Mouse (Mus musculus) neural tube, embryonic 11.5 days (tissue): ENCODE results near the gene Adssl1. TPM values are rescaled to one million over a fixed set of nuclear protein-coding genes. Genes with fewer than 3 reads are reported as not detected.
A peak's percentile ranks its signal among the peaks of the same experiment; 100 is the strongest.

Source experiments
- ATAC-seq: fragments of 200-750 bp; cut with Nextera tagmentation; 2 replicates; pipeline ENCODE4 v1.8.0; 2017; ENCODE audit warnings: moderate number of reproducible peaks, mild to moderate bottlenecking, moderate TSS enrichment, moderate library complexity; ENCODE audit not compliant: insufficient read depth, low FRiP score, low TSS enrichment
- DNase-seq: peaks from one replicate; pipeline ENCODE4 v3.0.0-alpha.2; 2015; ENCODE audit warnings: low spot score
- H3K27ac ChIP-seq: fragments of 300-500 bp; sonication (generic); 2 replicates; pipeline ENCODE4 v1.5.1; 2014; ENCODE audit warnings: low read depth, mild to moderate bottlenecking, low read length
- H3K27me3 ChIP-seq: fragments of 300-500 bp; sonication (generic); 2 replicates; pipeline ENCODE4 v1.6.1; 2014; ENCODE audit warnings: mild to moderate bottlenecking, low read length, mixed read lengths; ENCODE audit not compliant: control insufficient read depth, insufficient read depth
- H3K36me3 ChIP-seq: fragments of 300-500 bp; sonication (generic); 2 replicates; pipeline ENCODE4 v1.6.1; 2014; ENCODE audit warnings: mild to moderate bottlenecking, low read length, moderate library complexity, mixed read lengths; ENCODE audit not compliant: control insufficient read depth, insufficient read depth
- H3K4me1 ChIP-seq: fragments of 300-500 bp; sonication (generic); 2 replicates; pipeline ENCODE4 v1.6.1; 2014; ENCODE audit warnings: low read length, mixed read lengths; ENCODE audit not compliant: control insufficient read depth, insufficient read depth
- H3K4me2 ChIP-seq: fragments of 300-500 bp; sonication (generic); 2 replicates; pipeline ENCODE4 v1.6.1; 2014; ENCODE audit warnings: low read depth, mild to moderate bottlenecking, moderate library complexity
- H3K4me3 ChIP-seq: fragments of 300-500 bp; sonication (generic); 2 replicates; pipeline ENCODE4 v1.5.1; 2014; ENCODE audit warnings: low read depth, low read length
- H3K9ac ChIP-seq: fragments of 300-500 bp; sonication (generic); 2 replicates; pipeline ENCODE4 v1.6.1; 2014; ENCODE audit warnings: mild to moderate bottlenecking, low read length
- H3K9me3 ChIP-seq: fragments of 300-500 bp; sonication (generic); 2 replicates; pipeline ENCODE4 v1.6.1; 2016; ENCODE audit warnings: low read length; ENCODE audit not compliant: control insufficient read depth
- WGBS: fragments of 180-500 bp; shearing (Covaris S2); extraction: QIAGEN DNeasy Blood & Tissue Kit; methylation state at CpG from one replicate; pipeline ENCODE4 v1.1.7; 2014; 5-methylcytosine and 5-hydroxymethylcytosine counted together
- polyA plus RNA-seq: library from polyadenylated mRNA; unstranded; fragments of >200 nt; fragmentation: Nextera tagmentation; extraction: Ambion mirVana; gene quantifications from 2 replicates; pipeline ENCODE4 v1.2.1, GENCODE M21; 2014

The Adssl1 gene
- polyA plus RNA-seq, 1 experiment from 2014 or later: 4.6 TPM

DNA sequence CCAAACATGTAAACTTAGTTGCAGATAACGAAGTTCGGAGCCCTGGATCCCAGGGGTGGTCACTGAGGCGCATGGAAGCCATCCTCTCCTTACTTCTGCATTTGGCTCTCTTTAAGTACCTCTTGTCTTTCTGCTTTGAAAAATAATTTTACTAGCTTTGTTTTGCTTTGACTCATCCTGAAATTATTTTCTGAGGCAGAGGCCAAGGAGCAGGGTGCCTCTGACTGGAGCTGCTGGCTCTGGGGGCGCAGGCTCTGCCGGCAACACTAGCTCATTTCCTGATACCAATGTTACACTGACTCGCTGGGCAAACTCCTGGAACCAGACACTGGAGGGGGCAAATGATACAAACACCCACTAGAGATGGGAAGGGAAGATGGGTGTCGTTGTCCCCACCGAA is 39.9 kb upstream of the Adssl1 start:
- DNase-seq (no peak), ATAC-seq (no peak)
- H3K27ac ChIP-seq: no peak overlapping the region
- 92% methylated on average over 8 of the region's 8 CpGs for WGBS
- H3K4me3 ChIP-seq: no peak overlapping the region
- no peaks in the 10 kb centered on the region for H3K9me3 ChIP-seq
- no peaks in the 10 kb centered on the region for H3K36me3 ChIP-seq
- no peak overlapping the region for H3K9ac ChIP-seq
- H3K27me3 ChIP-seq: no peaks in the 10 kb centered on the region
- no peaks in the 10 kb centered on the region for H3K4me1 ChIP-seq
- no peak overlapping the region for H3K4me2 ChIP-seq

DNA sequence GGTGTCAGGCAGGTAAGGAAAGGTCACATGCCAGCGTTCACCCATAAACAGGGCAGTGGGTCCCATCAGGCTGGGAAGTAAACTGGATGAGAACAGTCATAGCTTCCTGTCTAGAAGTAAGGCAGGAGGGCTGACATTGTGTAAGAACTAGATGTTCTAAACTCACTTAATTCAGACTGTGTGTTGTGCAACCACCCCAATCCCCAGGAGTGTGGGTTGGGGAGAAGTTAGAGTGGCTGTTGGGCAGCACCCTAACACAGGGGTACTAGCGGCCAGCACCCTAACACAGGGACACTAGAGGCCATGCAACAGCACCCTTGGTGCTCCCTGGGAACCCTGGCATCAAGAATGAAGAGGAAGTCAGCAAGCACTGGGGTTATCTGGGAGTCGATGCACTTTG is 38.7 kb upstream of the Adssl1 start:
- ATAC-seq: no peak
- WGBS: 79% methylated on average over 3 of the region's 3 CpGs

DNA sequence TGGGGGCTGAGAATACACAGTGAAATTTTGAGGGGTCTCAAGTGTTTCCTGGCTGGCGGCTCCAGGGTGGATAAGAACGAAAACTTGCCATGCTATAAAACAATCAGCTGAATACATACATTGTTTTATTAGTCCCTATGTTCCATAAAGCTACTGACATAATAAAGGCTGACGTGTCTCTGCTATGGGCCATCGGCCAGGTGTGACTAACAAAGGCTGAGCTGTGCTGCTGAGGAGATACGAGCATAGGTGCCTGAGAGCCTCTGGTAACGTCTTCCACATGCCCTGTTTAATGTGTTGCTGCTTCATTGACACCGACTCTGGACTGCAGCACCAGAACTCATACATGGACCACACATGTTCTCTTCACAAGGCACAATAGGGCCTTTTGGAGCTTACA is 34.9 kb upstream of the Adssl1 start:
- no peak overlapping the region for H3K9ac ChIP-seq
- no peak overlapping the region for H3K27ac ChIP-seq
- H3K36me3 ChIP-seq: no peaks in the 10 kb centered on the region
- no peak overlapping the region for H3K4me3 ChIP-seq
- H3K4me1 ChIP-seq: peaks cover 10% of the 10 kb centered on the region; the same call in 1 of the 2 replicates
- WGBS: 66% methylated on average over 7 of the region's 7 CpGs
- H3K4me2 ChIP-seq: no peak overlapping the region
- no peak for ATAC-seq
- peaks cover 23% of the 10 kb centered on the region for H3K27me3 ChIP-seq
- no peaks in the 10 kb centered on the region for H3K9me3 ChIP-seq
- DNase-seq: no peak

More for the DNA sequence above, 38.7 kb upstream of the Adssl1 start:
- no peak overlapping the region for H3K4me2 ChIP-seq
- no peaks in the 10 kb centered on the region for H3K36me3 ChIP-seq
- H3K4me3 ChIP-seq: no peak overlapping the region
- no peak overlapping the region for H3K27ac ChIP-seq
- H3K9me3 ChIP-seq: no peaks in the 10 kb centered on the region
- no peaks in the 10 kb centered on the region for H3K27me3 ChIP-seq
- H3K4me1 ChIP-seq: no peaks in the 10 kb centered on the region
- no peak overlapping the region for H3K9ac ChIP-seq
- no peak for DNase-seq

DNA sequence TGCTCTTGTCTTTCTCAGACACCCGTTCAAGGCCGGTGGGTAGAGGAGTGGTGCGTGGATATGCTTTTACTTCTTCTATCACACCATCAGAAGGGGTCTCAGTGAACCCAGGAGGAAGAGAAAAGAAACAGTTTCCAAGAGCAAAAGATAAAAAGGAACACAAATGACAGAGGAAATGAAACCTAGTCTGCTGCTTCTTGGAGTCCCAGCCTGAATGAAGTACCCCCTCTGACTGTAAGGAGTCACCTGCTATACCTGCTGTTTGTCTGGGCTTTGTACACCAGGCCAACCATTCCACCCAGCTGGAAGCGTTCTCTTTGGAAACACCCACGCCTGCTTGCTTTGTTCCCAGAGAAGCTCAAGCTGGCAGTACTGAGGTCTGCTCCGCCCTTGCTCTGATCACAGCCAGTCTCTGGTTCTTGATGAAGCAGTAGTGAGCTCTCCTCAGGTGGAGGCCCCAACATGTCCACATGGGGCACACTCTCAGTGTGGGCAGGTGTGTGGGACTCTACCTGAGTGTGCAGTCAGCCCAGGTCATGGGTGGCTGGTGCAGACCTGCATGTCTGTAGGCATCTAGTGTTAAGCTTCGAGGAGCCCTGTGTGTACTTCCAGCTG is 33.8 kb upstream of the Adssl1 start:
- no peak overlapping the region for H3K4me3 ChIP-seq
- no peak overlapping the region for H3K9ac ChIP-seq
- 68% methylated on average over 7 of the region's 7 CpGs for WGBS
- H3K4me1 ChIP-seq: peaks cover 10% of the 10 kb centered on the region; the same call in 1 of the 2 replicates
- H3K27ac ChIP-seq: no peak overlapping the region
- ATAC-seq: no peak
- peaks cover 26% of the 10 kb centered on the region for H3K27me3 ChIP-seq
- H3K36me3 ChIP-seq: no peaks in the 10 kb centered on the region
- H3K9me3 ChIP-seq: no peaks in the 10 kb centered on the region
- no peak overlapping the region for H3K4me2 ChIP-seq
- no peak for DNase-seq

DNA sequence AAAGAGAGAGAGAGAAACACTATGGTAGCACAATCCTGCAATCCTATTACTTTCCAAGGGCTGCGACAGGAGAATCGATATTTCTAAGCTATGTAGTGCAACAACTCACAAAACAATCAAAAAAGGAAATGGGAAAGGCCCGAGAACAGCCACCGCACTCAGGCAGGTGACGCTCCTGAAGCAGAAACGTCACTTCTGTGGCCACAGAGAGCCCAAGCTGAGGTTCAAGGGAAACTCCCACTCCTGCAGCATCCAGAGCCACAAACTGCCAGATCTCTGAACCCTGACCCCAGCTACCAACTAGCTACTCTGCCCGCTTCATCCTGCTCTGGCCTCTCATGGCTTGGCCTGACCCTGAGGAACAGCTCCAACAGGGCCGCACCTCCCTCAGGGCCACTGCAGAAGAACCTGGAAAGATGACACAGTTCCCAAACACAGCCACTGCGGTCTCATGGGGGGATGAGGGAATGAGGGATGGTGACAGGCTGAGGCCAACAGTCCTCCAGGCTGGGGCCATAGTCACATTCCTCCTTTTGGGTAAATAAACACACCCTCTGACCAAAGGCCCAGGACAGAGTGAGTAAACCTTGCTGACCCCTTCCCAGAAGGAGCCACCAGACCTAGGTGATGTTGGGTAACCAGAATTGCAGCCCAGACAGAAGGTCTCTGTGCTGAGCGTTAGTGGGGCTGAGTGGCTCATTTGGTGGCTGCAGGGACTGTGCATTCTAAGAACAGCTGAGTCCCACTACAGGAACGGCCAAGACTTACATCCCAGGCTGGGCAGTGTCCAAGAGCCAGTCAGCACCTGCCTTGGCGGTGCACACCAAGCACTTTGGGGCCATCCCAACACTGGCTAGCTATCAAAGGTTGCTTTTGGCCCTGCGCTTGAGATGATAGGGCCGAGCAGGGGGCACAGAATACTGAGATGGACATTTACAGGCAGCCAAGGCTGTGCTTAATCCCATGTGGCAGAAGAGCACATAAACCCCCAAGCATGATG is 32.4 kb upstream of the Adssl1 start:
- DNase-seq: no peak
- Histone ChIP-seq H3K27me3 (peaks cover 26% of the 10 kb centered on the region), H3K4me3 (no peak overlapping the region), H3K36me3 (no peaks in the 10 kb centered on the region), H3K9me3 (no peaks in the 10 kb centered on the region), H3K4me2 (peak overlapping the region; percentile 87; the same call in 1 of the 2 replicates), H3K27ac (no peak overlapping the region), H3K4me1 (peaks cover 10% of the 10 kb centered on the region; the same call in 1 of the 2 replicates), H3K9ac (no peak overlapping the region)
- no peak for ATAC-seq
- 73% methylated on average over 14 of the region's 14 CpGs for WGBS

DNA sequence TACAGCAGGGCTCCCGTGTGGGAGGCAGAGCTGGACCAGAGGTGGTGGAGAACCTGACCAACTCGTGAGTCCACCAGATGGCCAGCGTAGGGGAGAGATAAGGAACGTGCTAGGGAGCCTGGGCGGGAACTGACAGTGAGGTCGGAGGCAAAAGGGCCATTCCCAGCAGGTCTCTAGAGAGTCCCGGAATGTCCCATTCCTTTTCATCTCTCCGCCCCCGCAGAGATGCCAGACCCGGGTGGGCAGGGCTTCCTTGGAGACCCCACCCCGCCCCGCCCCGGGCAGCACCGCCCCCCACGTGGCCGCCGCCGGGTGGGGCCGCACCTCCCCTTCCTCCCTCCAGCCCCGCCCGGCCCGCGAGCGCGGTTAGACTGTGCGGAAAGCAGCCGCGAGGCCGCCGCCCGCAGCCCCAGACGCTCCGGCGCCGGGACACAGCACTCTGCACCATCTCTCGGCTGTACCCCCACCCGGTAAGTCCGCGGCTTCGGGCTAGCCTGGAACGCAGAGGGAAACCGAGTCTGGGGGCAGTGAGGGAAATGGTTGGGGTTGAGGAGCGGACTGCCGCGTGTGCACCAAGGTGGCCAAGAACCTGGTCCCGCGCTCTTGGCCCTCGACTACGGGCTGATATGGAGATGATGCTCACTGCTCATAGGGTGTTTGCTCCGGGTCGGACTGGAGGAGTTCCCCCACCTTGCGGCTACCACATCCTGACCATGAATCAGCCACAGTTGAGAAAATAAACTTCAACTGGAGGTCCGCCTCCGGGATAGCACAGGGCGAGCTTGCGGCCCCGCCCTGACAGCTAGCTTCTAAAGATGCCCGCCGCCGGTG is 31.2 kb upstream of the Adssl1 start, which contains the start of gene Inf2:
TSS of gene Inf2 (plus strand) at position 359 of the 831 bp plus-strand sequence.
- WGBS: under 1% methylated on average over 46 of the region's 60 CpGs
- Histone ChIP-seq H3K27me3 (peaks cover 26% of the 10 kb centered on the region), H3K27ac (no peak within 1 kb of the TSS)

DNA sequence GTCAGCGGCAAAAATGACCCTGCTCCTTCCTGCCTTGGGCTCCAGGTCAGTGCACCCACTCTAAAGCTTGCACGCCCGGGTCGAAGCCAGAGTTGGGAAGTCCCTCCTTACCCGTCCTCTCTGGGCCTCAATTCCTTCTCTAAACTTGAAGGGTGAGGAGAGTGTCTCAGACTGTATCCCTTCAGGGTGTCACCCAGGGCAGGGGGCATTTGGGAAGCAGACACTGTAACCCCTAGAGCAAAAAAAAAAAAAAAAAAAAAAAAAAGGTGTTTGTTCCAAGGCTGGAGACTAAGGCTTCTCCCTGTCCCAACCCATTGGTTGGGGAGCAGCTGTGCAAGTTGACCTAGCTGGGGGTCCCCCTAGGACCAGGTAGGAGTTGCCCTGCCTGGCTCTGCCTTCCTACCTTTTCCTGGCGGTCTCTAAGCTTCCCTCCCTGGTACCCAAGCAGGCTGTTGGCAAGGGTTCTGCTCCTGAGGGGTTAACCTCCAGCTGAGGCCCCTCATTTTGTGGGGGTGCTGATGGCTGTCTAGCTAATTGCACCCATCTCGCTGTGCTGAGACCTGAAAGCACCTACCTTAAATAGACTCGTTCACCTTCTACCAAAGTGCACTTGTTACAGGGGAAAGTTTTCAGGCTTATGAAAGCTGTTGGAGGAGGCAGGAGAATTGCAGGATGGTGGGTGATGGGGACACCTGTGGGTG is 30.2 kb upstream of the Adssl1 start:
- Histone ChIP-seq H3K27ac (no peak overlapping the region), H3K9me3 (no peaks in the 10 kb centered on the region), H3K4me3 (peak overlapping the region; percentile 44), H3K9ac (peak overlapping the region; percentile 50; the same call in 1 of the 2 replicates), H3K4me2 (peak overlapping the region; percentile 87), H3K4me1 (peaks cover 10% of the 10 kb centered on the region; the same call in 1 of the 2 replicates), H3K36me3 (no peaks in the 10 kb centered on the region), H3K27me3 (peaks cover 26% of the 10 kb centered on the region)
- DNase-seq (no peak), ATAC-seq (no peak)
- 55% methylated on average over 8 of the region's 8 CpGs for WGBS

More for the DNA sequence above, 31.2 kb upstream of the Adssl1 start, which contains the start of gene Inf2:
- peak within 1 kb of the TSS; percentile 87 for H3K4me2 ChIP-seq
- H3K9ac ChIP-seq: peak within 1 kb of the TSS; percentile 50
- no peaks in the 10 kb centered on the region for H3K36me3 ChIP-seq
- DNase-seq (peak; percentile 75), ATAC-seq (peak; percentile 85)
- peaks cover 10% of the 10 kb centered on the region; the same call in 1 of the 2 replicates for H3K4me1 ChIP-seq
- no peaks in the 10 kb centered on the region for H3K9me3 ChIP-seq
- H3K4me3 ChIP-seq: peak within 1 kb of the TSS; percentile 44
